Mouse (Mus musculus) pancreas, adult 10 weeks (tissue): Measurements from ENCODE around the gene Ttc29. TPM values are rescaled to one million over a fixed set of nuclear protein-coding genes. Genes with fewer than 3 reads are reported as not detected.

ENCODE experiments used
- polyA plus RNA-seq: library from polyadenylated mRNA; stranded (reverse); fragments of 350-450 nt; fragmentation: Illumina TruSeq; extraction: RNeasy Lipid Tissue Mini Kit (QIAGEN cat#74804); gene quantifications from one replicate; pipeline ENCODE4 v1.2.3, GENCODE M21; 2015; ENCODE audit warnings: low read depth, low replicate concordance; ENCODE audit not compliant: insufficient read depth

Gene Ttc29
- not detected for polyA plus RNA-seq

DNA sequence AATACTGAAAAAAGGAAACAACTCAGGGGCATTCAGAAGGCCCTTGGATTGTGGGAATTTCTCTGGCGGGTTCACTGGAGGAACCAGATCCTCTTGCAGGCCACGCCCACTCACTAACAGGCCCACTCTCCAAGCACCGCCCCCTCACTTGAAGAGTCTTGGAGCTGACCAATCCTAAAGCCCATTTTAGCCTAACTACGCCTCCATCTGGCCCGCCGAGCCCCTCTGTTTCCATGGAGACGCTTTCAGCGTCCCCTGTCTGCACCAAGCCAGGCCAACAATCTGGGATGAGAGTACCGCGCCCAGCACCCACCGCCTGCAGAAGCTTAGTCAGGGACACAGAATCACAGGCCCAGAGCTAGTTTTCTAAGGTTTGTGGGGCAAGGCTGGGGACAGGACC is at the start of gene Ttc29:
Gene Ttc29 (plus strand): TSS at position 224 of the 400 bp plus-strand sequence.

DNA sequence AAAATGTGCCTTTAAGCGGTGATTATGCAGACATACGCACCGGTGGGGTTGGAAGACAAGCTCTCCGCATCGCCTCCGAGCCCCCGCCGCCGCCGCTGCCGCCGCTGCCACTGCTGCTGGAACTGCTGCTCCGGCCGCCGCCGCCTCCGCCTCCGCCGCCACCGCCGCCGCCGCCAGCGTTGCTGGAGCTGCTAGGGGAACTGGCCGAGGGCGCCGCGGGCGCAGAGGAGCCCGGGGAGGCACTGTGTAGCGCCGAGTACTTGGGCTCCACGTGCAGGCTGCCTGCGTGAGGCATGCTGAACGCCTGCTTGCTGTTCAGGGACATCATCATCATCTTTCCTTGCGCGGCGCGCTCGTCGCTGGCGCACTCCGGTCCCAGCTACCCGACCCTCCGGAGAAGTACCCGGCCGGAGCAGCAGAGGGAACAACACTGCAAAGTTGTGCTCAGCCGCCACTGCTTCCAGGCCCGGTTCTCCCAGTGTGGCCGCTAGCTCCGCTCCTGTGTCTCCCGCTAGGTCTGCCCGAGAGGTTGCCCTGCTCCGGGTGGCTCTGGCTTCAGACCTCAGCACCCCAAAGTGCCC is 223.1 kb downstream of the Ttc29 start, which contains the start of gene Pou4f2:
Gene Pou4f2 (minus strand): TSS at position 575 of the 581 bp plus-strand sequence.

Other genes with a start within 250 kb of the Ttc29 start
- gene Pou4f2, start 223.3 kb downstream of the Ttc29 start, polyA plus RNA-seq, result not detected